Mouse (Mus musculus) left cerebral cortex, adult 11 months (tissue): ENCODE measurements at regions not wholly inside any gene's neighbourhood (a gene's known extent, or its start where the extent isn't known, plus 50 kb on each side); places are given as distances from the start of the nearest gene placed in this dataset.

Source experiments
- DNase-seq: peaks from one replicate; pipeline ENCODE4 v3.0.0; 2022; ENCODE audit warnings: low spot score

DNA sequence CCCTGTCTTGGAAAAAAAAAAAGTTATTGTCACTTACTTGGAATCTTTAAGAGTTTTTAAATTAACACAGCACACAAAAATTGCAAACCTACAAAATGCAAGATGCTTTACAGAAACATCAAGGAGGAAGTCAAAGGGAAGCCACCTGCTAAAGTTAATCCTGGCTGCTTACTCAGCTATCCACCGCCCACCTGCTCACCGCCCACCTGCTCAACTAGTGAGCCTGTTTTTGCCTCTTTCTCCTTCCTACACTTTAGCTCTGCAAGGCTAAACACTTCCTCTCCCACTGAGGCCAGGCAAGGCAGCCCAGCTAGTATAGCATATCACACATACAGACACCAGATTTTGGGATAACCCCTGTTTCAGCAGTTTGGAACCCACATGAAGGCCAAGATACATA is 66.4 kb downstream of the Gm6685 start:
- peak; percentile 2 for DNase-seq

DNA sequence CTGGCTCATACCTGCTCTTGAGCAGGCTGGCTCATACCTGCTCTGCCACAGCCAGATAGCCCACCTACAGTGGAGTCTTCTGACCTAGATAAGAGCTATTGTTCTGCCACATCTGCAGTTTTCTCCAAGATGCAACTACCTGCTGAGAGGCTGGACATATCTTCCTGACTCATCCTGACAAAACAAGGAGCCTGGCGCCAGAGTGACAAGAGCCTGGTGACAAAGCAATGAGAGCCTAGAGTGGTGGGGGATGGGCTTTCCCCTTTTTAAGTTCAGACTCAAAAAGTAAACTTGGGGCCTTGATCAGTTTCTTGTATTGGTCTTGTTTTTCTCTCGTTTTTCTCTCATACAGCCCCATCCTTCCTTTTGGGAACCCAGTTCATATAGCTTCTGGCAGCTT is 67.1 kb downstream of the Gm6685 start:
- no peak for DNase-seq
